In the genomic region with DNA sequence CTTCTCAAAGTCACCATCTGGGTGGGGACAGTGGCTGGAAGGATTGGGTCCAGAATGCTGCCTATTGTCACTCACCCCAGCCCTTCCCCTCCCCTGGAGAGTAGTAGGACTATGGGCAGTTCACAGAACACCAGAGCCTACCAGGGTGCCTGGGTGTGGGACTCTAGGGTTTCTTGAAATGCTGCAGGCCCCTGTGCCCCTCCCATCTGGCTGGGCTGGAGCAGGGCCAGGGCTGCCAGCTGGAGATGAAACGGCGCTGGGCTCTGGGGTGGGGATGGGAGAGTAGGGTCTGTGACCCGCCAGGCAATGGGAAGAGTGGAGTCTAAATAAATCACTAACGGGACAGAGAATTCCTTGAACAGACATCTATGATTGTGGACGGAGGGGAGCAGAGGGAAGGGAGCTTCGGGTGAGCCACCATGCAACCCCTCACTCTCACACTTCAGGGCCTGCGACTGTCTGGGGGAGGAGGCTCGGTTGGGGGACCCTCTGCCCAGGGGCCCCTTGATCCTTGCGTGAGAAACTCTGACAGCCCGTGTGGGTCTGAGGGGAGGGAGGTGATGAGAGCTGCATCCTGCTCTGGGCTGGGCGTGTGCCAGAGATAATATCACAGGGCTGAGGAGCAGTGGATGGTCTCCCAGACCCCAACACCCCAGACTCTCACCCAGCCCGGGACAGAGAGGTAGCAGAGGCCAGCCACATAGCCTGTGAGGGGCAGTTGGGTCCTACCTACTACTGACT, we compare ENCODE assay signal across 10 mouse cellular contexts. TPM values are rescaled to one million over a fixed set of nuclear protein-coding genes. Genes with fewer than 3 reads are reported as not detected.
A peak's percentile ranks its signal among the peaks of the same experiment; 100 is the strongest.
DNase-seq lines count a peak whose midpoint lies in the region; ATAC-seq lines count a peak whose summit lies in the region.
"Had no signal": no experiment of that assay in that cellular context is flagged by ENCODE, and none has a peak within 500 bp of the region (broad histone marks: within the 10 kb centered on the region; RNA-seq: fewer than 3 reads in every experiment).

No protein-coding gene starts in this region.

- peak overlapping the region; percentile 54 for H3K9ac ChIP-seq in heart, embryonic 13.5 days
- H3K9ac ChIP-seq in lung, embryonic 16.5 days (ENCODE audit: low read length), result no peak overlapping the region
- H3K9ac ChIP-seq in limb, embryonic 13.5 days, result 0 out of 2 replicates have a peak overlapping the region, but pooled peaks have one; percentile 0
- H3K9ac ChIP-seq: midbrain, embryonic 12.5 days had no signal

- H3K4me3 ChIP-seq in heart, embryonic 13.5 days, result no peak overlapping the region
- no peak overlapping the region for H3K4me3 ChIP-seq in lung, embryonic 16.5 days (ENCODE audit: low read length)
- H3K4me3 ChIP-seq in limb, embryonic 13.5 days, result no peak overlapping the region
- H3K4me3 ChIP-seq: midbrain, embryonic 12.5 days had no signal

- no peak for DNase-seq in heart, postnatal 36 days
- DNase-seq in lung, postnatal 14 days, result no peak
- peak; percentile 30 for DNase-seq in brain, adult 2 months (ENCODE audit: low read depth, low spot score)
- DNase-seq in left cerebral cortex, adult 11 months (ENCODE audit: low spot score), result no peak
- DNase-seq in urinary bladder, postnatal 25 days (ENCODE audit: low spot score), result no peak

- peaks cover 2% of the 10 kb centered on the region for H3K27me3 ChIP-seq in heart, embryonic 13.5 days (replicated peaks)
- H3K27me3 ChIP-seq in lung, embryonic 16.5 days (ENCODE audit: control insufficient read depth, insufficient read depth, low read depth, low read length), result no peaks in the 10 kb centered on the region
- H3K27me3 ChIP-seq in limb, embryonic 13.5 days, result peaks cover 48% of the 10 kb centered on the region

- intact Hi-C loops in heart, postnatal 36 days (cut with DNase I), result no loop called here

- 7% methylated on average over 12 of the region's 12 CpGs for WGBS in heart, embryonic 13.5 days
- 13% methylated on average over 12 of the region's 12 CpGs for WGBS in lung, embryonic 16.5 days
- 20% methylated on average over 12 of the region's 12 CpGs for WGBS in limb, embryonic 13.5 days

- H3K4me2 ChIP-seq in heart, embryonic 13.5 days, result peak overlapping the region; percentile 46
- no peak overlapping the region for H3K4me2 ChIP-seq in lung, embryonic 16.5 days (ENCODE audit: low read depth, low read length)
- H3K4me2 ChIP-seq in limb, embryonic 13.5 days (replicated peaks), result peak overlapping the region; percentile 30
- H3K4me2 ChIP-seq: midbrain, embryonic 12.5 days had no signal

- ATAC-seq in heart, embryonic 13.5 days (ENCODE audit: extremely low read depth, insufficient number of reproducible peaks, low FRiP score, low TSS enrichment), result peak; percentile 12; the same call in 1 of the 2 replicates
- ATAC-seq in lung, embryonic 16.5 days (ENCODE audit: low read depth), result peak; percentile 41
- ATAC-seq in limb, embryonic 13.5 days (ENCODE audit: low FRiP score, low read depth), result no peak
- ATAC-seq: activated CD4-positive, CD25-positive, alpha-beta regulatory T cell, adult 4 months had no signal

- H3K9me3 ChIP-seq in heart, embryonic 13.5 days, result no peaks in the 10 kb centered on the region
- H3K9me3 ChIP-seq in lung, embryonic 16.5 days (ENCODE audit: control insufficient read depth, low read length), result no peaks in the 10 kb centered on the region
- H3K9me3 ChIP-seq in limb, embryonic 13.5 days, result no peaks in the 10 kb centered on the region
- H3K9me3 ChIP-seq: midbrain, embryonic 12.5 days had no signal

- H3K36me3 ChIP-seq in heart, embryonic 13.5 days, result no peaks in the 10 kb centered on the region
- no peaks in the 10 kb centered on the region for H3K36me3 ChIP-seq in lung, embryonic 16.5 days (ENCODE audit: control insufficient read depth, insufficient read depth, low read length)
- no peaks in the 10 kb centered on the region for H3K36me3 ChIP-seq in limb, embryonic 13.5 days
- H3K36me3 ChIP-seq: midbrain, embryonic 12.5 days had no signal

- peak overlapping the region; percentile 54 for H3K27ac ChIP-seq in heart, embryonic 13.5 days (replicated peaks)
- H3K27ac ChIP-seq in lung, embryonic 16.5 days (ENCODE audit: low read length), result no peak overlapping the region
- no peak overlapping the region for H3K27ac ChIP-seq in limb, embryonic 13.5 days
- H3K27ac ChIP-seq: midbrain, embryonic 12.5 days had no signal

- H3K4me1 ChIP-seq in heart, embryonic 13.5 days, result peaks cover 72% of the 10 kb centered on the region
- H3K4me1 ChIP-seq in lung, embryonic 16.5 days (replicated peaks; ENCODE audit: control insufficient read depth, insufficient read depth, low read length), result peaks cover 33% of the 10 kb centered on the region
- peaks cover 80% of the 10 kb centered on the region for H3K4me1 ChIP-seq in limb, embryonic 13.5 days

RNA-seq across cellular contexts. Expression of a gene that starts 32.3 kb away (rescaled TPM):
- polyA plus RNA-seq in heart, embryonic 13.5 days (2015; fragmentation: Nextera tagmentation; extraction: Ambion mirVana), result 15.8 and 17.4 TPM in 2 replicates
- 1 to 10 TPM; 5.1 to 9.2 TPM for total RNA-seq in heart, postnatal 36 days (2021)
- polyA plus RNA-seq in lung, embryonic 16.5 days (2015; fragmentation: Nextera tagmentation; extraction: Ambion mirVana), result 12.3 TPM in 2 replicates
- 37.2 and 38.3 TPM in 2 replicates for polyA plus RNA-seq in limb, embryonic 13.5 days (2015; fragmentation: Nextera tagmentation; extraction: Ambion mirVana)
- polyA plus RNA-seq: activated CD4-positive, CD25-positive, alpha-beta regulatory T cell, adult 4 months had no signal
